26 mouse cellular contexts compared by ENCODE assay signal in the genomic region with DNA sequence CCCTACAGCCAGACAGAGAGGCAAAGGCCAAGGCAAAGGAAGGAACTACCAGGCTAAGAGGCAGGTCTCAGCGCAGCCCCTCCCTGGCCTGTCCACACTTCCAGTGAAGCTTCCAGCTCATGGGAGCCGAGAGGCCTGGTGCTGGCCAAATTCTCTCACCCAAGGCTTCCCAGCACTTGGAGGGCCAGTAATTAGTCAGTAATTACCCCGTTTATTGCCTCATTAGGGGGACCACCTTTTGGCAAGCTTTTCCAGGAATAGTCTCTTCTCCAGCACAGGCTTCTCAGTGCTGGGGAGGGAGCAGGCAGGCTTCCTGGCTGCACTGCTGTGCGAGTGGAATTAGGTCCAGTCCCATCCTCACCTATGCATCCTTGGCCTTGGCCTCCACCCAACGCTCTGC.
DNase-seq lines count a peak whose midpoint lies in the region; ATAC-seq and TF ChIP-seq lines count a peak whose summit lies in the region.
"Had no signal": no experiment of that assay in that cellular context is flagged by ENCODE, and none has a peak within 500 bp of the region (broad histone marks: within the 10 kb centered on the region; RNA-seq: fewer than 3 reads in every experiment).

No protein-coding gene starts in this region.

- peaks cover 43% of the 10 kb centered on the region for H3K4me1 ChIP-seq in hindbrain, embryonic 13.5 days (replicated peaks)
- peaks cover 32% of the 10 kb centered on the region for H3K4me1 ChIP-seq in hindbrain, embryonic 12.5 days
- peaks cover 30% of the 10 kb centered on the region for H3K4me1 ChIP-seq in neural tube, embryonic 15.5 days
- H3K4me1 ChIP-seq: heart, embryonic 13.5 days had no signal

- H3K9ac ChIP-seq in hindbrain, embryonic 13.5 days = no peak overlapping the region
- H3K9ac ChIP-seq in hindbrain, embryonic 12.5 days = no peak overlapping the region
- 0 out of 2 replicates have a peak overlapping the region, but pooled peaks have one; percentile 5 for H3K9ac ChIP-seq in neural tube, embryonic 15.5 days (replicated peaks)
- H3K9ac ChIP-seq: embryonic facial prominence, embryonic 13.5 days; forebrain, embryonic 15.5 days; heart, embryonic 13.5 days; hindbrain, embryonic 15.5 days had no signal

- TF ChIP-seq POLR2A in brain, embryonic 14.5 days (IDR thresholded peaks at IDR 0.05; ENCODE audit: borderline replicate concordance, extremely low read depth, insufficient read depth, insufficient read length, poor library complexity, severe bottlenecking) = no peak

- peak overlapping the region; percentile 89; the same call in 1 of the 2 replicates for H3K27ac ChIP-seq in hindbrain, embryonic 13.5 days
- no peak overlapping the region for H3K27ac ChIP-seq in hindbrain, embryonic 12.5 days
- H3K27ac ChIP-seq in neural tube, embryonic 15.5 days (replicated peaks) = no peak overlapping the region
- H3K27ac ChIP-seq: embryonic facial prominence, embryonic 13.5 days; heart, adult 2 months; heart, embryonic 10.5 days; heart, embryonic 13.5 days had no signal

- no peak for ATAC-seq in hindbrain, embryonic 13.5 days (ENCODE audit: low FRiP score)
- ATAC-seq in hindbrain, embryonic 12.5 days (ENCODE audit: low FRiP score) = no peak
- no peak for ATAC-seq in neural tube, embryonic 15.5 days (ENCODE audit: low FRiP score)
- ATAC-seq: activated CD4-positive, CD25-positive, alpha-beta regulatory T cell, adult 4 months; CD4-positive, CD25-positive, alpha-beta regulatory T cell, adult 4 months; forebrain, embryonic 15.5 days; intestine, postnatal 0 days had no signal

- H3K4me2 ChIP-seq in hindbrain, embryonic 13.5 days = no peak overlapping the region
- H3K4me2 ChIP-seq in hindbrain, embryonic 12.5 days (replicated peaks) = no peak overlapping the region
- H3K4me2 ChIP-seq in neural tube, embryonic 15.5 days = no peak overlapping the region
- H3K4me2 ChIP-seq: embryonic facial prominence, embryonic 13.5 days; forebrain, embryonic 15.5 days; heart, embryonic 13.5 days; hindbrain, embryonic 15.5 days had no signal

- DNase-seq in neural tube, embryonic 10.5 days (ENCODE audit: extremely low spot score, low spot score) = no peak
- peak; percentile 81 for DNase-seq in brain, embryonic 14.5 days (ENCODE audit: low read depth)
- peak; percentile 40 for DNase-seq in forelimb bud, embryonic 11.5 days (ENCODE audit: low read depth, low spot score)
- no peak for DNase-seq in cerebellum, adult 11 months
- DNase-seq: adrenal gland, adult 8-10 months; adrenal gland, postnatal 25 days; cerebellum, adult 2 months; cerebellum, adult 9-11 months; cerebellum, postnatal 25 days; gastrocnemius, postnatal 10 days; gastrocnemius, postnatal 36 days; heart, adult 2 months; heart, postnatal 14 days; heart, postnatal 4 days had no signal

- 70% methylated on average over 5 of the region's 5 CpGs for WGBS in hindbrain, embryonic 13.5 days
- WGBS in hindbrain, embryonic 12.5 days = 65% methylated on average over 5 of the region's 5 CpGs
- WGBS in neural tube, embryonic 15.5 days = 25% methylated on average over 5 of the region's 5 CpGs

- no peak for TF ChIP-seq CTCF in brain, embryonic 14.5 days (IDR thresholded peaks at IDR 0.05; ENCODE audit: borderline replicate concordance, extremely low read depth, insufficient read depth, insufficient read length)

- H3K9me3 ChIP-seq in hindbrain, embryonic 13.5 days = no peaks in the 10 kb centered on the region
- H3K9me3 ChIP-seq in hindbrain, embryonic 12.5 days (replicated peaks) = no peaks in the 10 kb centered on the region
- no peaks in the 10 kb centered on the region for H3K9me3 ChIP-seq in neural tube, embryonic 15.5 days (replicated peaks)
- H3K9me3 ChIP-seq: embryonic facial prominence, embryonic 13.5 days; forebrain, embryonic 15.5 days; heart, embryonic 10.5 days; heart, embryonic 13.5 days; hindbrain, embryonic 15.5 days had no signal

- peaks cover 29% of the 10 kb centered on the region for H3K27me3 ChIP-seq in hindbrain, embryonic 13.5 days
- peaks cover 43% of the 10 kb centered on the region for H3K27me3 ChIP-seq in hindbrain, embryonic 12.5 days
- 0 out of 2 replicates have a peak, but pooled peaks cover 2% of the 10 kb centered on the region for H3K27me3 ChIP-seq in neural tube, embryonic 15.5 days (replicated peaks)
- H3K27me3 ChIP-seq: heart, embryonic 13.5 days had no signal

- no peak overlapping the region for H3K4me3 ChIP-seq in hindbrain, embryonic 13.5 days
- no peak overlapping the region for H3K4me3 ChIP-seq in hindbrain, embryonic 12.5 days
- H3K4me3 ChIP-seq in neural tube, embryonic 15.5 days (replicated peaks) = no peak overlapping the region
- H3K4me3 ChIP-seq: embryonic facial prominence, embryonic 13.5 days; erythroblast, embryonic 14.5 days; forebrain, embryonic 15.5 days; heart, adult 2 months; heart, embryonic 10.5 days; heart, embryonic 13.5 days; hindbrain, embryonic 15.5 days had no signal

- no peaks in the 10 kb centered on the region for H3K36me3 ChIP-seq in hindbrain, embryonic 13.5 days
- H3K36me3 ChIP-seq in hindbrain, embryonic 12.5 days = no peaks in the 10 kb centered on the region
- H3K36me3 ChIP-seq in neural tube, embryonic 15.5 days = no peaks in the 10 kb centered on the region
- H3K36me3 ChIP-seq: embryonic facial prominence, embryonic 13.5 days; forebrain, embryonic 15.5 days; heart, embryonic 10.5 days; heart, embryonic 13.5 days; hindbrain, embryonic 15.5 days had no signal

Comparison
In these comparisons a context has a peak if more than half of its experiments do, and no peak if none do; other contexts are left out.
1. DNase-seq: peak in brain, embryonic 14.5 days (single experiment) and forelimb bud, embryonic 11.5 days (single experiment); none in neural tube, embryonic 10.5 days (single experiment) and cerebellum, adult 11 months (single experiment).